Mouse (Mus musculus) forelimb bud, embryonic 11.5 days (tissue): ENCODE data around the gene Slc38a1.

Source experiments
- DNase-seq: peaks from one replicate; pipeline ENCODE4 v3.0.0-alpha.2; 2012; ENCODE audit warnings: low read depth, low spot score

Gene Slc38a1

DNA sequence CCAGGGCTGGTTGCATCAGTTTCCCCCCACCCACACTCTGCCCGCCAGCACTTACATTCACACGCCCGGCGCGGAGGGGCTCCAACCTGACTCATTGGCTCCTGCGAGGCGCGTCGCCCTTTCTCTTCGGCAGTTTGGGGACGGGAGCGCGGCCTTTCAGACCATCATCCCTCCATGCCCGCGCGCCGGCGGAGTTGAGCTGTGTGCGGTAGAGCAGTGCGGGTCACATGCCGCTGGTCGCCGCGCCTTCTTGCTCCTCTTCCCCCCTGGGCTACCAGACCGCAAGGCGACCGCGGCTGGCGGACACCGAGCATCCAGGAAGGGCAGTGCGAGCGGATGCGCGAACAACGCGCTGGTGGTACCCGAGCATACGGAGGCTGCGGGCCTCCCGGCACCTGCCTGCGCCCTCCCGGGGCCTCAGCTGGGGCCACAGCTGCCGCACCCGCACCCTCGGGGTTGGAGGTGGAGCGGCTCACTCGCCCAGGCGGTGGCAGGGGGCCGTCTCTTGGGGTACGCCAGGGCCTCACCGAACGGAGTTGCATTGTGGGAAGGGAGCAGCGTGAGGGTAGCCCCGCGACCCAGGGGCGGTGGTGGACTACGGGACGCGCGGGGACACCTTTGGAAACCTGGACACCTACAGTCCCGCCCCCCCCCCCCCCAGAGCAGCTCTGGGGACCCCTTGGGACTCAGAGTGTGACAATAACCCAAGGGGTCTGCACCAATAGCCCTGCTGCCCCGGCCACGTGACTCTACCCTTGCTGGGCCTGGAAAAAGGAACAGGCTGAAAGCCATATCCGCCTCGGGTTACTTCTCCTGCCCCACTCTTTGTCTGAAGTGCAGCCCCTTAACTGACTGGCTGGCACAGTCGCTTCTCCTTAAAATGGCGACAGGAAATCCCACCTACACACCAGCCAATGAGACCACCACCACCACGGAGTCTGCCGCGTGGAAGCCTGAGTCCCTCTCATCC, at the start of gene Slc38a1:
Gene Slc38a1, minus strand, starts transcription at position 478 of the 970 bp plus-strand sequence.
- peak; percentile 90 for DNase-seq

DNA sequence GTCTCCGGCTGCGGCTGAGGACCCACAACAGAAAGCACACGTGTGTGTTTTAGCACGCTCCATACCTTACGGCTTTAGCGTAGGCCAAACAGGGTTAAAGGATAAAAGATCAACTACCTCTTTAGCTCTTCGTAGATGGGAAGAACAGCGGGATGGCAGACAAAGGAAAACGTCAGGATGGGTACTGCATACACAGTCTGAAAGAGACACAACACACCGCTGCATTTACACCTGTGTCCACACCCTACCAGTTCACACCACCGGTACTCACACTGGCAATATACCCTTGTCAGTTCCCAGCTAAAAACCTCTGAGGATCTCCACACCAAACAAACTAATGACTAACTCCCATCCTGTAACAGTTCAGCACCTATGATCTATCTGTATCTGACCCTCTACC, 49.7 kb upstream of the Slc38a1 start:
- DNase-seq = no peak

DNA sequence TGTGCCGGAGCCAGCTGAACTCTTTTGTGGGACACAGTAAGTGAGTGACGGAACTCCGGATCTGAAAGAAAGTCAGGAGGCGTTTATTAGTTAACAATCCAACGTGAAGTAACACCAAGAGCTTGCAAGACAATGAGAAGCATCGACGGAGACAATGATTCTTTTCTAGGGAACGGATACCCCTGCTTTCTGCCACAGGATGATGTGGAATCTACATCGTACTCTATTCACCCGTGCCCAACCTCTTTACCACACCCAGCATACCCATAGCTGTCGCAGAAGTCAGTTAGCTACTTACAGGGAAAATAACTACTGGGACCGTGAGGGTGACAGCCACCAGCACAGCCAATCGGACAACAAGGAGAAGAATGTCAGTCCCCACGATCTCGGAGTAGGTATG, 48.7 kb upstream of the Slc38a1 start:
- DNase-seq = no peak

DNA sequence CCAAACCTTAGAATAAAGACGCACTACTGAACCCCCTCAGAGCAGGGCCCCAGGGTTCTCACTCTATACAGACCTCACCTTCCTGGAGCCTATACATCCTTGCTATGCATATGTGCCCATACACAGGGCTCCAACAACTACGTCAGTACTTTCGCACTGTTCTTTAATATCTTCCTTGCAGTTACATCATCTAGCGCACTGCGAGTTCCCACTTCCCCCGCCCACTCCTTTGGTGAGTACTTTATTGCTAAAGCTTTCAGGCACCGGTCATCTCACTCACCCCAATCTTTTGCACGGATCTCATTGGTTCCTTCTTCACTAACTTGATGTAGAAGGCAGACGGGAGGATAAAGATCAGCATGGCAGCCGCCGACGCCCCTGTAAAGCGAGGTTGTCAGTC, 48.1 kb upstream of the Slc38a1 start:
- DNase-seq = no peak

DNA sequence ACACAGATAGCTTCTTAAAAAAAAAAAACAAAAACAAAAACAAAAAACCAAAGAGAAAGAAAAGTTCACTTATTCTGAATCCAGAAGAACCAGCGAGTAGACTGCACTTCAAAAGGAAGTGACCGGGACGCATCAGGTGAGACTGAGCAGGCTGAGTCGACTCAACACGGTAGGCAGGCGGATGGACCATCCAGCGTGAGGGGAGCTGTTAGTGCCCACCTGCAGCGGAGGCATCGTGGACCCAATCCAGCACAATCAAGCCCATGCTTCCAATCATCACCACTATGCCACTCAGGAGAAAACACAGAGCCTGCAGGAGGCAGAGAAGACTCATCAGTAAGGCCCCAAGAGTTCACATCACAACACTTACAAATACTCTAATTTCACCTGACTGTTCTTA, 47.2 kb upstream of the Slc38a1 start:
- no peak for DNase-seq

DNA sequence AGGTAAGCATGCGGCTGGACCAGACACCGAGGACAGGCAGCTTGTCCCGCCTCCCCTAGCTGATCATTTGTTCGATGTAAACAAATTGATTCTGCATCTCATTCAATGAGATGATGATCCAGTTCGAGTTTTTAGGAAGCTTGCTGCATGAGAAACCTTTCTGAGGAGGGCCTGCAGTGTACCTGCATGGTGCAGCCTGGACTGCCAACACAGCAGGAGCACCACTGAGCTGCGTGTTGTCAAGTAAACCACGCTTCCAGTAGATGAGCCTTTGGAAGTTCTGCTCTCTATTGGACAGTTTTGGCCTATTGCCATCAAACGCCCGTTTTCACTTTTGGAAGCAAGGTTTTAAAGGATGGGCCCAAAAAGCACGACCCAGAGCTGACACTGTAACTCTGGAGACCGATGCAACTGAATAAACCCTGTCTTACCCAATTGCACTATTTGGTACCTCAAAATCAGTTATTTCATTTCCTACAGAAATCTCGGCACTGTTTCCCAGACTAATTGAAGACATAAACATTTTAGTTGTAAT, 46.1 kb upstream of the Slc38a1 start:
- DNase-seq = no peak

DNA sequence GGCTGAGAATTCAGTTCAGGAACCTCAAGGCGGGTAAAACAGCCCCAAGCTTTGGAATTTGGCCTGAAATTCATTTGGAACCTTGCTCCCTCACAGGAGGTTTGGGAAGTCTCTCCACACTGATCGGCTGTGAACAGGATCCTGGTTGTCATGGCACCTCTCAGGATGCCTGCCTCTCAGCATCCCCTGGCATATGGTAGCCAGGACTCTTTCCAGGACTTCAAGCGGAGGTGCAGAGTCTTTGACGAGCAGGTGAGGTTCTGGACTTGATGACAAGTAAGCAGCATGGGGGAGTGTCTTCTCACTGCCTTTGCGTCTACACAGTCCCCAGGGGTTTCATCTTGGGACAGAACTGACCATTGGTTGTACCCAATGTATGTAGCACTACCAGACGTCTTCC, 45.3 kb upstream of the Slc38a1 start:
- DNase-seq = no peak

DNA sequence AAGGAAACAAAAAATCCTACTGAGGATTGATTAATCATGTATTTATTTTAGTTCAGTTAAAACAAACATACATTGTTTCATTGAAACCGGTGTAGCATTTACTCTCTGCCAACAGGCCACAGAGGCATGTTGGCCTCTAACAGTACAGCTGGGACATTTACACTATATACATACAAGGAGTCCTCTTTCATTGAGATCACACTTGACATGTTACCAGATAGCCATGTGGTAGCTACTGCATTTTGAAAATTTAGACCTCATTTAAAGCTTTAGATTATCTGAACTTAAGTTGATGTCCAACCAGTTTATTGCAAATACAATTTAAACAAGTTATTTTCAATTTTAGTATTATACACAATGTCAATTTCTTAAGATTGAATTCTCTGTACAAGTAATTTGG, 44.7 kb upstream of the Slc38a1 start:
- no peak for DNase-seq

DNA sequence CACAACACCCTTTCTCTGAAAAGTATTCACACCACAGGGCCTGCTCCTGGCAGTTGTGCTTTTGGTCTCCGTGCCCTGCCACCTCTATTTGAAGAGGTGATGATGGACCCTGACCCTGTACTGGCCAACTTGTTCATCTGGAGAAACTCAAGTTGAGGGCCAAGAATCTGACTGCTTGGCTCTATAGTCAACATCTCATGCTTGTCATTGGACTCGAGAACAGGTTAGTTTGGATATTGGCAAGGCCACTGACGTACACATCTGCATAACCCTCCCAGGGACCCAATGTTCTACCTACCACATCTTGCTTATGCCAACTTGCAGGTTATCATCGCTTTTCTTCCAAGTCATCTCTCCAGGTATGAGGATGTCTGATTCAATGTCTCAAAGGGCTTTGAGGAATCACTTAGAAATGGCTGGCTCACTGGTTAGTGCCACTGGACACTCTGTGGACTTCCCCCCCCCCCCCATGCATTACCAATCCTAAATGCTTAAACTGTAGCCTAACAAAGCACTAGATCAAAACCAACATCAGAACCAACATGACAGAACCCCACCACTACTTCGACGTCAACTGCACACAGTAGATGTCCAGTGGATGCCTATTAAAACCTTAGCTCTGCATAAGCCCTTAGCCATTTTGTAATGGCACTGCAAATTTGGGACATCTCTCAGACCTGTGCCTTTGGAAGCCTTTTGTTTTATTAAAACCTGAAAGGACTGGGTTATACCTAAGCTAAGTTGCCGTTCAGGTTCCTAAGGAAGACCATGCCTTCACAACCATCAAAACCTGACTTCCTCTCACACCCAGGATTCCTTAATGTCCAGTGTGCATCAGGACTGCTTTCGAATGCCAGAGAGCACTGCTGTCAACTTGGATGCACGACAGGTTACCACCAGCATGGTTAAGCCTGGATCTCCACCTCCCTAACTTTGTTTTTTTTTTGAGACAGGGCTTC, 43.8 kb upstream of the Slc38a1 start:
- DNase-seq = no peak

DNA sequence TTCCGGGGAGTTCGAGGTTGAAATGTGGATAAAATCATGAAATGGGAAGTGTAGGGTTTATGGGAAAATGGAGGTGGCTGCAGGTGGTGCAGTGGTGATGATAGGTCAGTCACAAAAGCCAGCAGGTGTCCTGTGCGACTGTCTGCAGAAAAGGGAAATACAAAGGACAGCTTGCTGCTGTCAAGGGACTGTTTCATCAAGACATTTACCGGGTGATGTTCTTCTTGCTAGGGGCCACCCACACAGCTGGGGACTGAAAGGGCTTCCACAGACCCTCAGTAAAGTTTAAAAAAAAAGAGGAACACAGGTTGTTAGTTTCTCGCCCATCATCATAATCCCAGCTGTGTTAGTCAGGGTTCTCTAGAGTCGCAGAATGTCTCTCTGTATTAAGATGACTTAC, 42.6 kb upstream of the Slc38a1 start:
- no peak for DNase-seq

DNA sequence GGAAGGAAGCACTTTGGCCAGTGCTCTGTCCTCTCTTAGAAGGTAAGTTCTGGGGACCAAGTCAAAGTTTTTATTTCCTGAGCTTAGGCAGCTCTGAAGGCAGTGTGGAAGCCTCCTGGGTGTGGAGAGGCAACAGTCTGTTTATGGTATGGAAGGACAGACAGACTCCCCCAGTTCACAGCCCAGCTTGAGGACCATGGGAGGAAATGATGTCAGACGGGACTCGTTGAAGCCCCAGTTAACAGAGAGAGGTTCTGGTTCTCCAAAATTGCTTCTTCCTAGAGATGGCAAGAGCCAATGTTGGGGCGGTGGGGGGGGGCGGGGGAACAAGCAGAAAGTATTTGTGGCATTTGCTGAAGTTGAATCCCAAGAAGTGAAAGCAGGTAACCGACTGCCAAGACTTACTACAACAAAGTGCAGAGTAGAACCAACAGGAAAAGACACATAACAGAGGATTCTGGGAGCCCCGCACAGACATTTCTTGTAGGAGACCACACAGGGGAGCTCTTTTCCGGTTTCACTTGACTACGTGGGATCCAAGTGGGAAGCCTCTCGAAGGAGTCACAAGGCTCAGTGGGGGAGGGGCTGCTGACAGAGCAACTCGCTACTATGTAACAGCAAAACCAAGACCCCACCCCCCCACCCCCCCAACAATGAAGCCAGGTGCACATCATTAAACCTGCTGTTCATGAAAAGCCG, 41.6 kb upstream of the Slc38a1 start:
- no peak for DNase-seq

DNA sequence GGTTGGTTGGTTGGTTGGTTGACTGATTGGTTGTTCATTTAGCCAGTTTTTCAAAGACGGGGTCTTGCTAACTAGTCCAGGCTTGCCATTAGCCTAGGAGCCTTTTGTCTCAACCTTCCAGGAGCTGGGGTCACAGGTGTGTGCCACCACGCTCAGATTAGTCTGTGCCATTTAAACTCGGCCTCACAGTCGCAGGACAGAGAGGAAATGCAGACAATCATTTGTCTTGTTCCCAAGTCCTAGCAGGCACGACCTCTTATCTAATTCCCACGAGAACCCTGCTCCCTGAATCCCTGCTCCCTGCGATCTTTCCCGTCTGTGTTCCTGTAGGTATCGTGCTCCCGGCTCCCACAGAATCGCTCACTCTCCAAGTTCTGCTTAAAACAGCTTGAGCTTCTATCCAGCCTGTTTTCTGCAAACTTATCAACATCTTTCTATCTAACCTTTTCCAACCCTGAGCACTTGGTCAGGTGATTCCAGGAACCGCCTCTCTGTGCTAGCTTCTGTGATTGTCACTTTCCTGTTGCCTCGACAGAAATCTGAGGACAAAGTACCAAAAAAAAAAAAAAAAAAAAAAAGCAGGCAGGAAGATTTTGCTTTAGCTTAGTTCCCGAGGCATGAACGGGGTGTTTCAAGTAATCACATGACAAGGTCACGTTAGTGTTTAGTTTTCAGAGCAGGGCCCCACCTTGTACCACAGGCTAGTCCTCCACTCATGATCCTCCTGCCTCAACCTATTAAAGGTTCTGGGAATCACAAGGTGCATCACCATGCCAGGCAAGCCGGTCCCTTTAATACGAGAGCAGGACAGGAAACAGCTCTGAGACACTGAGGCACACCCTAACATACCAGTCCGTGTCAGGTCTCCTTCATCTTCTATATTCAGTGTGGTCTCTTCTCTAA, 36.4 kb upstream of the Slc38a1 start:
- no peak for DNase-seq

DNA sequence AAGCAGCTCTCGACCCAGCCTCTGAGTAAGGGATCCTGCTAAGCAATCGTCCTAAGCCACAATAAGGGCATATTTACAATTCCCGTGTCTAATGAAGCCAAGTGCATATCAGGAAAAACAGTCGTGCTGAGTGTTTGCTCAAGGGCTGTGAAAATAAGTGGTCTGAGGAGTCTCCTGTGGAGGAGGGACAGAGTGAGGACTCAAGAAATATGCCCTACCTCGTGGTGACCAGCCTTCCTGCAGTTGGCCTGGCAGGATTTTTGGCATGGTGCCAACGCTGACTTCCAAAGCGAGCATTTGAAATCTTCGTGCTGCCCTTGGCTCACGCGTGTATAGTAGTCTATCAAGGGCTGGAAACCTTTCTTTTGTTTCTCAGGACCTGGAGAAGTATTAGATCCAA, 33.8 kb upstream of the Slc38a1 start:
- no peak for DNase-seq

DNA sequence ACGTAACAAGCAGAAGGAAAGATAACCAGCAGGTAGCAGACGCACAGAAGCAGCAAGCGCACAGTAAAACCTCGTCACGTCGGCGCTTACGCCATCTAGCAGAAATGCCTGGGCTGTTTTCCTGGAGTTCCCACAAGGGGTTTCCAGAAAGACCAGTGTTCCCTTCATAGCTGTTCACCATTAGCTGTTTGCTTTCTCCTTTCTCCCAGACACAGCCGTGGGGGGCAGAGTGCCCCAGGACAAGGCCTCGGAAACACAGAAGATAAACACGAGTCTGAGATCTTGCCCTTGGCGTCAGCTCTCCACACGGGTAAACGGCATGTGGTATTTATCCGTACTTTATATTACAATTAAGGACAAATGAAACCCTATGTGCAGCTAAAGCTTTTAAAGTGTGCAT, 33.0 kb upstream of the Slc38a1 start:
- no peak for DNase-seq

DNA sequence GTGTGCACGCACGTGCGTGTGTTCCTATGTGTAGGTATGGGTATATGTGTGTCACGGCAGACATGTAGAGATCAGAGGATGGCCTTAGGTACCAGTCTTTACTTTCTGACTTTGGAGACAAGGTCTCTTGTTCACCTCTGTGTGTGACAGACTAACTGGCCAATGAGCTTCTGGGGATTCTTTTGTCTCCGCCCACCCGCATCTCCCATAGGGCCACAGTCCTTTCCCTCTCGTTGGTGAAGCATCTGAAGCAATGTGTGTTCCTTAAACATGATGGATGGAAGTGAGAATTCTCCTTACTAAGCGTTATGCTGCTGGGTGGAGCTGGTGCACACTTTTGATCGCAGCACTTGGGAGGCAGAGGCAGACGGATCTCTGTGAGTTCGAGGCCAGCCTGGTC, 32.3 kb upstream of the Slc38a1 start:
- no peak for DNase-seq

DNA sequence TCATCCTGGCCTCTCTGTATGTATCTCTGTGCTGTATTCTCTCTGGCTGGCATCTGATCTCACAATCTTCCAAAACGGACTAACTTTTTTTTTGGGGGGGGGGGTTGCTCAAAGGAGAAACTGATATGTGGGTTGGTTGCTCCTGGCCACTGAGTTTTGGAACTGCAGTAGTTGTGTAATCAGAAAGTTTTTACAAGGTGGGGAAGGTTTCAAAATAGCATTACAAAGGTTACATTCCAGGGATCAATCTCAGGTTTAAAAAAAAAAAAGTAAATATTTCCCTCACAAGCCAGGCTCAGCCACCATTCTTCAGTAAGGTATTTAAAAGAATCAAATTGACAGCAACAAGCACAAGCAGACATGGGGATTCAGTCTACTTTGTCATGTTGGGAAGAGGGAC, 31.4 kb upstream of the Slc38a1 start:
- DNase-seq = no peak

DNA sequence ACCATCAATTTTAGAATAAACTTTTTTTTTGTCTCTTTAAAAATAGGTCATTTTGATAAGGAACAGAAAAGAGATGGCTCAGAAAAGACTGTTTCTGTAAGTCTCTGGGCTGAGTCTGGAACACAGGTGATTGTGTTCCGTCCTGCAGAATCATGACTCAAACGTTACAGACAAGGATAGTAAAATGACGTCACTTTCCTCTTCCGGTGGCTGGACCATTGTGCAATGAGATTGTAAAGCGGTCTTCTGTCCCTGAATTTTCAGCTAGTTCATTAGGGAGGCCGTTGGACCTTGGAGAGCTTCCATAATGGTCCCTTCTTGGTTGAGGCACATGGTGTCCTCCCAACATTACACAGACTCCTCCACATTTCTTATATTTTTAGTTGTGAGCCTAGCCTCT, 27.0 kb upstream of the Slc38a1 start:
- DNase-seq = no peak

DNA sequence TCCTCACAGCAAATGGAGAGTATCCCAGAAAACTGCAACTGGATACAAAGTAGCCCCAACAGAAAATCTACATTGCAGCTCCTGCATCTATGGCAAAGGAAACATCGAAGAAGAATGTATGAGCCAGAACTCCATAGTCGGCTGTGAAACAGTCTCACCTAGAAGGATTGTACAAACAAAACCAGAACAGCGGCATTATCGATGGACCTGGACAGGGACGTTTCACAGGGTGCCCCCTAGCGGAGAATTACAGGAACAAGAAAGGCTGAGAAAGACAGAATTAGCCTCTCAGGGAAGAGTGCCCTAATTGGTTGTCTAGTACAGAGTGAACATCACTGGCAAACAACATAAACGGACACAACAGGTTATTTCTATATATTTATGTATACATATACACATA, 23.9 kb upstream of the Slc38a1 start:
- peak; percentile 67 for DNase-seq

DNA sequence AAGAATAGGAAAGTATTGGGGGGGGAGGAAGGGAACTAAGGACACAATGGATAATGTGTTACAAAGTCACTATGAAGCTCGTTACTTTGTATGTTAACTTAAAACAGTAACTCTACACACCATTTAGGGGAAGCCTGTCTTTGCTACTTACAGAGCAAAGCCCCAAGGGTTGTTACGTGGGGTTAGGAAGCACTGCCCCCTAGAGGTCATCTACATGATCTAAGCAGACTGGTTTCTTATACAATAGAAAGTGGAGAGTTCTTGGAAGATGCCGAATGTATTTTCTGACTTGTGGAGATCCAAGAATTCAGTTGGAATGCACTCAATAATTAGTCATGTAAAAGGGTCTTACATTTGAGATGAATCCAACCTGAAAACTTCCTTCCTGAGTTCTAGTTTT, 23.2 kb upstream of the Slc38a1 start:
- DNase-seq = peak; percentile 88

DNA sequence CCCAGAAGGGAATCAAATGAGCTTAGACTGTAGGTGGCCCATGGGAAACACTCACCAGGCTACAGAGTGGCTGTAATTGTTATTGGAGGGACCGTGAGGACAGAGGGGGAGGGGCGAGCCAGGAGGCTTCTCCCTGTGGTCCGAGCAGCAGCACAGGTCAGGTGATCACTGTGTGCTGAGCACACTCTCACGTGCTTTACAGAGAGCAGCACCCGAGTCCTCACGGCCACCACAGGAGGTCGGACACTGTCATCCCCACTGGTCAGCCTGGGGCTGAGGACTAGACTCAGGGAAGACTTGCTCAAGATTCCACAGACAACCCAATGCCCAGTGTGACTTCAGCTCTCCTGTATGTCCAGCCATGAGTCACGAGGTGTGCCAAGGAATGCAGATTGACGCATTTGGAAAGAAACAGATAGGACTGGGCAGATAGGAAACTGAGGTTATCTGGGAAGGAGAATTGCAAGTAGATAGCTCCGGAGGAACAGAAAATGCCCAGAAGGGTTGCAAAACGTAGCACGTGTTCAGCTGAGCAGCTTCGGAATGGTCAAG, 18.0 kb upstream of the Slc38a1 start:
- no peak for DNase-seq
